Mouse (Mus musculus): ENCODE data around the gene Myo1f. TPM values are rescaled to one million over a fixed set of nuclear protein-coding genes. Genes with fewer than 3 reads are reported as not detected.
A peak's percentile ranks its signal among the peaks of the same experiment; 100 is the strongest.

Myo1f gene
- total RNA-seq, 2 experiments from 2014 or later = 2.2 to 2.3 TPM

- no peak overlapping the region for H3K4me3 ChIP-seq
- intact Hi-C loops (cut with DNase I) = loop anchor here (1.0 kb wide), 1 partner anchor 100 kb away; no protein-coding TSS in a partner anchor
- peak; percentile 82 for TF ChIP-seq CTCF (IDR thresholded peaks at IDR 0.05)
- H3K27ac ChIP-seq = no peak overlapping the region
- peak; percentile 32 to 40 for DNase-seq (ENCODE audit: extremely low spot score in 1 of 2, low spot score in 2 of 2)
Measured at GRCm38 (mm10) chr17:33539106-33539675, 16.3 kb upstream of the Myo1f start.

DNA sequence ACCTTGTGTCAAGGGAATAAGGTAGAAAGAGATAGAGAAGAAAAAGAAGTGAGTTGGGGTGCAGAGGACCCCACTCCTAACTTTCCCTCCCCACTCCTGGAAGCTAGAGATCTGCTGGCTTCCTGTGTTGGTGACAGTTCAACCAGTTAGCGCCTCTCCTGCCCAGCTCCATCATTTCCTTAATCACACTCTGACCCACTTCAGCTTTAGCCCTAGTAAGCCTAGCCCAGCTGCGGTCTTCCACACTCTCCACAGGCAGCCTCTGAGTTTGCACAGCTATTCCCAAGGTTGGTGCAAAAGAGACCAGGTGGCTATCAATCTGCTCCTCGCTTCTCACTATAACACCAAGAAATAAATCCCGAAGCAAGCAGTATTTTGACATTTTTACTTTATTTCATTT, 15.6 kb upstream of the Myo1f start:
- TF ChIP-seq CTCF (IDR thresholded peaks at IDR 0.05) = no peak
- no peak overlapping the region for H3K27ac ChIP-seq
- H3K4me3 ChIP-seq = no peak overlapping the region
- DNase-seq (ENCODE audit: extremely low spot score in 1 of 2, low spot score in 2 of 2) = no peak
- intact Hi-C loops (cut with DNase I) = loop anchor here (1.0 kb wide), 1 partner anchor 101 kb away; no protein-coding TSS in a partner anchor

DNA sequence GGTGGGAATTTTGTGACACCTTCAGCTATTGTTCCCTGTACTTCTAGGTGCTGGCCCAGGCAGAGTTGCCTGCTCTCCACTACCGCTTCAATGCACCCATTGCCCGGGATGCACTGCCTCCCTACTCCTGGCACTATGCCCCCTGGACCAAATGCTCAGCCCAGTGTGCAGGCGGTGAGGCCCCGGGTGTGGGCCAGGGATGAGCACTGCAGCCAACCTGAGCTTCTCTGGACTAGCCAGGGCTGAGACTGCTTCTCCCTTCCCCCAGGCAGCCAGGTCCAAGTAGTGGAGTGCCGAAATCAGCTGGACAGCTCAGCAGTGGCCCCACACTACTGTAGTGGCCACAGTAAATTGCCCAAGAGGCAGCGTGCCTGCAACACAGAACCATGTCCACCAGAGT, 6.3 kb upstream of the Myo1f start:
- intact Hi-C loops (cut with DNase I) = no loop called here
- Histone ChIP-seq H3K4me3 (no peak overlapping the region), H3K27ac (no peak overlapping the region)
- DNase-seq (ENCODE audit: extremely low spot score in 1 of 2, low spot score in 2 of 2) = no peak
- TF ChIP-seq CTCF (IDR thresholded peaks at IDR 0.05) = no peak

GRCm38 (mm10) chr17:33550388-33550787, 5.1 kb upstream of the Myo1f start:
- DNase-seq (ENCODE audit: extremely low spot score in 1 of 2, low spot score in 2 of 2) = no peak
- no peak for TF ChIP-seq CTCF (IDR thresholded peaks at IDR 0.05)
- intact Hi-C loops (cut with DNase I) = no loop called here
- no peak overlapping the region for H3K27ac ChIP-seq
- H3K4me3 ChIP-seq = no peak overlapping the region

DNA sequence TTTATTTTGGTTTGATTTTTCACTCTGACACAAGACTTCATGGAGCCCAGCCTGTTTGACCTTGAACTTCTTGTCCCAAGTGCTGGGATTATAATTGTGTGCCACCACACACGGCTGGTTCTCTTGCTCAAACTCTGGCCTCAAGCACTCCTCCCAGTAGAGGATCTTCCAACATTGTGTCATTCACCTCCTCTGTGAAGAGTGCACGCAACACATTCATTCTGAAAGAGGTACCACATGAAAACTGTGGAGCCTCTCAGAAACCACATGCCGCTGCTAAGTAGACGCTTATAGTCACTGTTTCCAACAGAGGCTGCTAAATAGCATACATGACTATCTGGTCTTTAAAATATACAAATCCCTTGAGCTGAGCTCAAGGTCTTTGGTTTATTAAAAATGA, 3.4 kb upstream of the Myo1f start:
- Histone ChIP-seq H3K27ac (no peak overlapping the region), H3K4me3 (no peak overlapping the region)
- TF ChIP-seq CTCF (IDR thresholded peaks at IDR 0.05) = no peak
- no peak for DNase-seq (ENCODE audit: extremely low spot score in 1 of 2, low spot score in 2 of 2)
- intact Hi-C loops (cut with DNase I) = no loop called here

- TF ChIP-seq CTCF (IDR thresholded peaks at IDR 0.05) = peak; percentile 52
- no peak for DNase-seq (ENCODE audit: extremely low spot score in 1 of 2, low spot score in 2 of 2)
- intact Hi-C loops (cut with DNase I) = no loop called here
Measured at GRCm38 (mm10) chr17:33552964-33553363, 2.5 kb upstream of the Myo1f start.

GRCm38 (mm10) chr17:33554536-33554935, 971 bp upstream of the Myo1f start:
- TF ChIP-seq CTCF (IDR thresholded peaks at IDR 0.05) = no peak
- H3K27ac ChIP-seq = no peak overlapping the region
- intact Hi-C loops (cut with DNase I) = no loop called here

More at GRCm38 (mm10) chr17:33552964-33553363, 2.5 kb upstream of the Myo1f start:
- Histone ChIP-seq H3K4me3 (no peak overlapping the region), H3K27ac (no peak overlapping the region)

GRCm38 (mm10) chr17:33557922-33558321, 2.4 kb downstream of the Myo1f start:
- Histone ChIP-seq H3K4me3 (no peak overlapping the region), H3K27ac (no peak overlapping the region)
- no peak for TF ChIP-seq CTCF (IDR thresholded peaks at IDR 0.05)
- intact Hi-C loops (cut with DNase I) = no loop called here
- DNase-seq (ENCODE audit: extremely low spot score in 1 of 2, low spot score in 2 of 2) = no peak

More at GRCm38 (mm10) chr17:33554536-33554935, 971 bp upstream of the Myo1f start:
- no peak for DNase-seq (ENCODE audit: extremely low spot score in 1 of 2, low spot score in 2 of 2)
- H3K4me3 ChIP-seq = no peak overlapping the region

- no peak overlapping the region for H3K27ac ChIP-seq
- DNase-seq (ENCODE audit: extremely low spot score in 1 of 2, low spot score in 2 of 2) = no peak
- TF ChIP-seq CTCF (IDR thresholded peaks at IDR 0.05) = no peak
- intact Hi-C loops (cut with DNase I) = no loop called here
- no peak overlapping the region for H3K4me3 ChIP-seq
Measured at GRCm38 (mm10) chr17:33563527-33564076, 8.1 kb downstream of the Myo1f start.

GRCm38 (mm10) chr17:33564599-33564998, 9.1 kb downstream of the Myo1f start:
- intact Hi-C loops (cut with DNase I) = no loop called here
- no peak for DNase-seq (ENCODE audit: extremely low spot score in 1 of 2, low spot score in 2 of 2)
- no peak overlapping the region for H3K27ac ChIP-seq
- H3K4me3 ChIP-seq = no peak overlapping the region
- TF ChIP-seq CTCF (IDR thresholded peaks at IDR 0.05) = no peak

- no peak for TF ChIP-seq CTCF (IDR thresholded peaks at IDR 0.05)
- intact Hi-C loops (cut with DNase I) = no loop called here
- no peak overlapping the region for H3K27ac ChIP-seq
- DNase-seq (ENCODE audit: extremely low spot score in 1 of 2, low spot score in 2 of 2) = no peak
- H3K4me3 ChIP-seq = no peak overlapping the region
Measured at GRCm38 (mm10) chr17:33566182-33566581, 10.7 kb downstream of the Myo1f start.

DNA sequence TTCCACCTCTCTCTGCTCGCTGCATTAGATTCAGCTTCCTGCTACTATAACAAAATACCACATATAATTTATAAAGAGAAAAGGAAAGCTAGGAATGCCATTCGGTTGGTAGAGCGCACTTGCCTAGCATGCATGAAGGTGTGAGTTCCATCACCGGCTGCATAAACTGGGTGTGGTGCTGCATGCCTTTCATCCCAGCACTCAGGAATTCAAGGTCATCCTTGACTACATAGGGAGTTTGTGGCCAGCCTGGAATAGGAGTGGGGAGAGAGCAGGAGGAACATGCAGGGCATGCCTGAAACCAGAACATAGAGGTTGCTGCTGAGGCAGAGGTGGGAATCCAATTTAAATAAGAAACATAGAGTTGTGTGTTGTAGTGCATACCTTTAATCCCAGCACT, 28.6 kb downstream of the Myo1f start:
- no peak for TF ChIP-seq CTCF (IDR thresholded peaks at IDR 0.05)
- Histone ChIP-seq H3K27ac (no peak overlapping the region), H3K4me3 (no peak overlapping the region)
- intact Hi-C loops (cut with DNase I) = no loop called here
- DNase-seq (ENCODE audit: extremely low spot score in 1 of 2, low spot score in 2 of 2) = no peak

DNA sequence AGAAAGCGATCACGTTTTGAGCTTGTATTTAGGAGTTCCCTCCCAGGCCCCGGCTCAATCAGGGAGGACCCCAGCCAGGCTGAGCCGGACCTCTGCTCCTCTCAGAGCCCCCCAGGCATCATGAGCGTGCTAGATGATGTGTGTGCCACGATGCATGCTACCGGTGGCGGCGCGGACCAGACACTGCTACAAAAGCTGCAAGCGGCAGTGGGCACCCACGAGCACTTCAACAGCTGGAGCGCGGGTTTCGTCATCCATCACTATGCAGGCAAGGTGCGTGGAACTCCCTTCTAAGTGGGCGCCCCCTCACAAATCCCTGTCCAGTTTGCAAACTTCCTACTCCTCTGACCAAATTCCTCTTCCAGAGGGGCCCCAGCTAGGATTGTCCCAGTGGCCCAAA, 30.5 kb downstream of the Myo1f start:
- no peak for DNase-seq (ENCODE audit: extremely low spot score in 1 of 2, low spot score in 2 of 2)

More for the DNA sequence above, 30.5 kb downstream of the Myo1f start:
- Histone ChIP-seq H3K27ac (no peak overlapping the region), H3K4me3 (no peak overlapping the region)
- intact Hi-C loops (cut with DNase I) = no loop called here
- TF ChIP-seq CTCF (IDR thresholded peaks at IDR 0.05) = no peak

Data from left cerebral cortex, adult 2 months (tissue).